Mouse (Mus musculus): ENCODE data around the gene Slc26a3.

DNA sequence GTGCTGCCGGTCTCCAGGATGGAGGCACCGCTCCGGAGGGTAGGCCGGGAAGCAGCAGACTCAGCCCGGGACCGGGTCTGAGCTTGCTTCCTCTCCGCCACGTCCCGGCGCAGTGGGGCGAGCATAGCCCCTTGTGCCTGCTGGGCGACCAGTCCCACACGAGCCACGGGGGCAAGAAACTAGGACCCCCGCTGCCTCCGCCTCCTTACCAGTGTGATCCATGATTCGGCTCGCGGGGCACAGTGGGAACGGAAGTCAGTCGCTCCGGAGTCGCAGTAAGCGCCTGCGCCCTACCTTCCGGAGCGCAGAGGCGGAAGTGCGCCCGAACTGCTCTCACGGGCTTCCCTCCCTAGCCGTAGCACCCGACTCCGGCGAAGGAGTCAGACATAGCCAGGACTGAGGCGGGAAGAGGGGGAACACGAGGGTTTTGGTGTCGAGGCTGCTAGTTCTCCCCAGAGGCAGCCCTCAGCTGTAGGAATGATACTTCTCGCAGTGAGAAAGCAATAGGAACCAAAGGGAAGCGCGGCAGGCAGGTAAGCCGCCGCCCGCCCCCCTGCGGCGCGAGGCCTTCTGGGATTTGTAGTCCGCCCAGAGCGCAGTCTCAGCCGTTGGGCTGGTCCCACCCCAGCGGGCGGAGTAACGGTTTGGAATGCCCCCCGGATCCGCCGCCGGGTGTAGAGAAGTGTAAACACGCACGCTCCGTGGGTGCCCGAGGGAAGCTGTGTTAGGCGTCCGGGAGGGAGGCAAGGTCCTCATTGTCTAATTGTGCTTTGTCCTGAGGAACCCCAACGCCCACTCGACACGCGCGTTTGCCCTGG, 108.9 kb downstream of the Slc26a3 start, which contains the start of gene Cbll1:
- TF ChIP-seq CTCF (IDR thresholded peaks at IDR 0.05; ENCODE audit: low read depth) (no peak), EP300 (IDR thresholded peaks at IDR 0.05; ENCODE audit: low read depth) (peak; percentile 16; the same call in 1 of the 2 replicates)
